Mouse (Mus musculus) right cerebral cortex, postnatal 25 days (tissue): Measurements from ENCODE around the gene Rln3.
A peak's percentile ranks its signal among the peaks of the same experiment; 100 is the strongest.

ENCODE experiments used
- DNase-seq: peaks from one replicate; pipeline ENCODE4 v3.0.0; 2022

Rln3 gene

DNA sequence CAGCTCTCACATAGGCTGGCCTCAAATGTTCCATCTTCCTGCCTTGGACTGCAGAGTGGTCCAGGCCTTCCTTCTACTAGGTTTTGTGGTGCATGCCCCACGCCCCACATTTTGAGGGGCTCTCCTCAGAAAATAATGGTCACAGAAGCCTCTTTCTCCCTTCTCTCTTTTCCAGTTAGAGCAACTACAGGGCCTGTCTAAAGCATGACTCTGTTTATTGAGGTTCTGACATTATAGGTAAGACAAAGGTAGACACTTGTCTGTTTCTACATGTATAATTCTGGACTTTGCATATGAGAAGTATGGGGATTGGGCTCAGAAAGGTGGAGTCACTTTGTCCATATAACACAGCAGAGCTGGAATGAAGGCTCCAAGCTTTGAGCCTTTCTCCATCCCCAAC is 20.2 kb upstream of the Rln3 start, which contains the start of gene Gm10643:
Gene Gm10643 (minus strand): TSS at position 101 of the 400 bp plus-strand sequence.
- DNase-seq = no peak

DNA sequence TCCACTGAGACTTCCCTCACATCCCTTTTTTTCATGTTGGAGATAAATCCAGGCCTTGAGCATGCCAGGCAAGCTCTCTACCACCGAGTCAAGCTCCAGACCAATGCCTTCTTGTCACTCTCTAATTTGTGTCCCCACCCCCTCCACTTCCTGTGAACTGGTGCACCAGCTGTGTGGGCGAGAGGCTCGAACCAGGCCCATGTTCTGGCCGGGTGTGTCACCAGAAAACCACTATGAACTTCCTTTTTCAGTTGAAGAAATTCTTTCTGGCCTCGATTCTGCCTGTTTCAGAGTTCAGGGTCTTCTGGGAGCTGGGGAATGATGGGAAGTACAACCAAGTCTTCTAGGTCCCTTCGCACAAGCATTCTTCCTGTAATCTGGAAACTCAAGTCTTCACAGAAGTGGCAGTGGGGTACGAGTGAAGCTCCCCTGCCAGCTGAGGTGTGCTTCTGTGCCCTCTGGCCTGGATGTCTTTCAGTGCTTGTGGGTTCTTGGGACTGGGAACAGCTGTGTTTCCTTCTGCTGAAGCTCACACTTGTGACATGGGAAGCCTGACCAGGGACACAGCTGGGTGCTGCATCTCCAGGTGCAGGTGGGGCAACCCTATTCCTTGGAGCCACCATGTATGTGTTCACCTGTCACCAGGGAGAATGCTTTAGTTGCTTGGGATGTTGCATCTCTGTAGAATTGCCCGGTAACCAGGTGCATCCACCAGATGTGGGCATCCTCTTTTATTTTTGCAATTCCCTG is 19.2 kb upstream of the Rln3 start:
- no peak for DNase-seq

DNA sequence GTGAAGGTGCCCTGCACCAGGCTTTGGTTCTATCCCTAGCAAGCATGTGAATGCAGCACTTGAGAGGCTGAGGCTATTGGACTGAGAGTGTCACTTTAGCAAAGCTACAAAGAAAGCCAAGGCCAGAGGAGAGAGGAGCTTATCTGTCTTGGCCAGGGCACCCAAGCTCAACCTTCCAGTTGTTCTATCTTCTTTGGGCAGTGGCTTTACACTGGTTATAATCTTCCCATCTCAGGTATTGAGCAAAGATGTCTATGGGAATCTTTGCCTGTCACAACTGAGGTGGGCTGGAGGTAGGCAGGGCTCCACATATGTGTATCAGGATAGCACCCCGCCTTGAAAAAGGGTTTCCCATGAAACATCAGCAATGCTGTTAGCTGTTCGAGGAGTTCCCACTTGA is 15.4 kb upstream of the Rln3 start:
- DNase-seq = no peak

DNA sequence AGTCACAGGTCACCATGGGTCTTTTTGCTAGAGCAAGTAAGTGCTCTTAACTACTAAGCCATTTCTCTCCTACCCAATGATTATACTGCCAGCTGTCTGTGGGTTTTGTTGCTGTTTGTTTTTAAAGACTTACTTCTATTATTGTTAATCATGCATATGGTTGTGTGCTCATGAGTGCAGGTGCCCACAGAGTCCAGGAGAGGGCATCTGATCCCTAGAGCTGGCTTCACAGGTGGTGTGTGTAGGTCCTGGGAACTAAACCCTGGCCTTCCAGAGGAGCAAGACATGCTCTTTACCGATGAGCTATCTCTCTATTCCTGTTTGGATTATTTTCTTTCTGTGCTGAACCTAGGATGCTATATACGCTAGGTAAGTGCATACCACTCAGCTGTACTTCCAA is 14.4 kb upstream of the Rln3 start:
- DNase-seq = no peak

DNA sequence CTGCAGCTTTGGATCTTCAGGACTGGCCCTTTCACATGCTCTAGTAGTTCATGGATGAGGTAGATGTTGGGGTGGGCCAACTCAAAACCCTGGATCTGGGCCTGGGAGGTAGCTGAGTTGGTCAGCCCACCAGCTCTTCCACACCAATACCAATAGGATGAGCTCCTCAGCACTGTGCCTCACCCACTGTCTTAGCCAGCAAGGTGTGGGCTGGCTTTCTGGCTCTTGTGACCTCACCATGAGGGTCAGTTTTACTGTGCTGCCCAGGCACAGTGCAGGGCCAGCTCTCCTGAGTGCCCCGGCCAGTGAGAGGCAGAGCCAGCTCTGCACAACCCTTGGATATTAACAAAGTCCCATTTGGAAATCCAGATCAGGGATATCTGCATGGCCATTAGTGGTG is 13.0 kb upstream of the Rln3 start:
- no peak for DNase-seq

DNA sequence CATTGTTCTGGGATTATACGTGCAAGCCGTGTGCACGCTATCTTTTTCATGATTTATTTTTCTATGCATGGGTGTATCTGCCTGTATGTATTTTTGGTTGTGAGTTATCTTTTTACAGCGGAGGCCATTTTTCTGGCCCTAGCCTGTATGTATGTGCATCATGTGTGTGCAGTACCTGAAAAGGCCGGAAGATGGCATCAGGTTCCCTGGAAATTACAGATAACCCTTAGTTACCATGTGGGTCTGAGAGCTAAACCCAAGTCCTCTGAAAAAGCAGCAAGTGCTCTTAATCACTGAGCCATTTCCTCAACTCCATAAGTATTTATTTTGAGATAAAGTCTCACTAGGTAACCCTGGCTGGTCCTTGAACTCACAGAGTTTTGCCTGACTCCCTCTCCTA is 8.4 kb upstream of the Rln3 start:
- DNase-seq = no peak

DNA sequence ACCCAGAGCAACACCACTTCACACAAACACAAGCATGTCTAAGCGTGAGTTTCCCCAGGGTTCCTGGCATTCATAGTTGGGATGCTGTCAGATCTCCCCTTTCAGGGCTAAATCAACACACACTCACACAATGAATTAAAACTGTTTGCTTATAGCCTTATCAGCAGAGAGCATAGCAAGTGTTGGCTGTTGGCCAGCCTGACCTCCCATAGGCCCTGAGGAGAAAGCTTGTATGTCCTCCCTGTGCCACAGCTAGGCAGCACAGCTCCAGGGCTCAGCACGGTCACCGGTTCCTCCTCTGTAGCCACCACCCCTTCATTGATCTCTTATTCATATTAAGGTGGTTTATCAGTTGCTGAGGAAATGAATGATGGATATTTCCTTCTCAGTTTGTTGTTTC is 7.9 kb upstream of the Rln3 start:
- DNase-seq = no peak

DNA sequence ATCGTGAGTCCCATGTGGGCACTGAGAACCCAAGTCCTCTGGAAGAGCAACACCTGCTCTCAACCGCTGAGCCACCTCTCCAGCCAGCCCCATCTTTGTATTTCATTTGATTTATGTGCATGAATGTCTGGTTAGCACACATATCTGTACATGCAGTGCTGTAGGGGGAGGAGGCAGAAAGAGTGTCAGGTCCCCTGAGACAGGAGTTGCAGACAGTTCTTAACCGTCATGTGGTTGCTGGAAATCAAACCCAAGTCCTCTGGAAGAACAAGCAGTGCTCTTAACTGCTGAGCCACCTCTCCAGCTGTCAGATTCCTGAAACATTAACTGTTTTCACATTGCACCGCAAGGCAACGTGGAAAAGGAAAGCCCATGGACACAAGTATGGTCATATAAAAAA is 3.4 kb upstream of the Rln3 start:
- no peak for DNase-seq

DNA sequence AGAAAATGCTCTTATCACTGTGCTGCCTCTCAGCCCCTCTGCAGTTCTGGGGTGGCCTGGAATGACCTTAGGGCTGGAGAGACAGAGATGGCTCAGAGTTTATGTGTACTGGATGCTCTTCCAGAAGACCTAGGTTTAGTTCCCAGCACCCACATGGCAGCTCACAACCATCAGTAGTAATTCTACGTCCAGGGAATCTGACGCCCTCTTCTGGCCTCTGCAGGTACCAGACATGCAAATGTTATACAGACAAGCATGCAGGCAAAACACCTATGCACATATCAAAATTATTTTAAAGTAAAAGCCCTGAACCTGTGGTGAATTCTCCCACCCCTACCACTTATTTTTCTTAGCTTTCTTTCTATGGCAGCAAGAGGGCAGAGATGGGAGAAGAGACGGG is 1.7 kb upstream of the Rln3 start:
- DNase-seq = no peak

DNA sequence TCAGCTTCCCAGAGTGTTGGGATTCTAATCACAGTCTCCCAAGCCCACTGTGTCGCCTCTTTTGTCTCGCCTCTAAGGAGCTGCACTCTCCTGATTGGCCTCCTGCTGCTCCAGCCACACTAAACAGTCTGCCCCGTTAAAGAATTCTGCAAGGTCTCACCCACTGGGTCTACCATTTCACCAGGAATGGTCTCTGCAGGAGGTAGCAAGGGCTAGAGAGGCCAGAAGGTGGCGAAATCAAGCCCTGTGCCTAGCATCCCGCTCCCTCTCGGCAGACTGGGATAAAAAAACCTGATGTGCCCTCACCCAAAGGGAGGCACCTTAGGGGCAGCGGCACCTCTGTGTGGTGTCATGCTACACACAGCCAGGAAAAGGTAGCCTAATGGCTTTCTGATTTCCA is 697 bp downstream of the Rln3 start:
- DNase-seq = no peak

DNA sequence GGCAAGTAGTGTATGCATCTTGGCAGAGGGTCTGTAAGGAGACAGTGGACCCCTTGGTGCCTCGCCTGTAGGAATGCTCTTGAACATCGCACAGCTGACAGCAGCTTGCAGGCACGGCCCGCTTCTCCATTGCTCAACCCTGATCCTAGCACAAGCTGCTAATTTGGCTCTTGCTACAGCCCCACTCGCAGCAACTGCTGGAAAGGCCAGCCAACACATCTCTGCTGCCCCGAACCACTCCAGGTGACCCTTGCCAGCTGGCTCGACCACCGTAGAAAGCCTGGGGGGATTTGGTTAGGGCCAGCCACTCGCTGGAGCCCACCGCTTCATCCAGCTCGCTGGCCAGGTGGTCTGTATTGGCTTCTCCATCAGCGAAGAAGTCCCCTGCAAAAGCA is 1.9 kb downstream of the Rln3 start:
- DNase-seq = no peak

DNA sequence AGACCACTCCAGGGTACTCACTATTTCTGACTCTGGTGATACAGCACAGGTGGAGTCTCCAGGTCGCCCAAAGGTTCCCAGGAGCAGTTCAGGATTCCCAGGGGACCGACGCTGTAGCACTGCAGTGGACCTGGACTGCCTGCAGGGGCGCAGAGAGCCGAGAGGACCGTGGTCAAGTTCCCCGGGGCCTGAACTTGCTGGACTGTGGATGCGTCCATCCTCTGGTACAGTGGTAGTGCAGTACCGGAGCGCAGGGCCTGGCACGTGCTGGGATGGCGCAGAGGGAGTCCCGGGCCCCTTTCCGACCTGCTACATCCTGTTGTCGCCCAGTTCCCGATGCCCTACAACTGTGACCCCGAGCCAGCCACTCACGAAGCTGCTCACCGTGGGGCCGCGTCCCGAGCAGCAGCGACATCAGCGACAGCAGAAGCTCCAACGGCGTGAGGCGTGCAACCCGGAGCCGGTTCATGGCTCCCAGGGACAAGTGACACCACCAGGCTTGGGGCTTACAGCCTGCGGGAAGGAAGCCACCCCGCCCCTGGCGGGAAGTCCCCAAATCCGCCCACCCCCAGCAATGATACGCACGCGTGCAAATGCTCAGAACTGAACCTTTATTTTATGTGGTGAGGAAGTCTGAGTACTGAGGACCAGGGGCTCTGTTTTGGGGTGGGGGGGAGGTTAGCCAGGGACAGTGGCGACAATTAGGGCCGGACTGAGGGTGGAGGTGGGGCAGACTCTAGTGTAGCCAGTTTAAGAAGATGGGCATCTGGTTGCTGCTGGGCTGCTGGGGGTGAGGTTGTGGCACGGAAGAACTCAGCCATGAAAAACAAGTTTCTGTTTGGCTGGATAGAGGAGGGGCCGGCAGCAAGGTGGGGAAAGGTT is 2.5 kb downstream of the Rln3 start, which contains the start of gene Il27ra:
Gene Il27ra (minus strand): TSS at position 524 of the 882 bp plus-strand sequence.
- peak; percentile 25 for DNase-seq

DNA sequence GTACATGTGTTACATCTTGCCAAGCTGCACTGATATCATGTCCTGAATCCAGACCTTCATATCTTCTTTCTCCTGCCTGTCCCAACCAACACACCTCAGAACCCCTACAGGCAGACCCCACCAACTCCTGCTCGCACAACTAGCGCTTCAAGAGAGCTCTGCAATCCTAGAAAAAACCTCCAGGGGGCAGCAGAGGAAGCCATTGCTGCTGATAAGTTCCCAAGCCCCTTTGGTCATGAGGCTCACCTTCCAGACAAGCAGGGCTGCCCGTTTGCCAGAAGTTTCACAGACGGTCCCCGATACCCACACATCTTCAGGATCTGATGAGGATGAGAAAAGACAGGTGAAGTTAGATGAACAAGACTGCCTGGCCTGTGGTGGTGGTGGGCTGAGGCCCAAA is 5.8 kb downstream of the Rln3 start:
- peak; percentile 27 for DNase-seq

DNA sequence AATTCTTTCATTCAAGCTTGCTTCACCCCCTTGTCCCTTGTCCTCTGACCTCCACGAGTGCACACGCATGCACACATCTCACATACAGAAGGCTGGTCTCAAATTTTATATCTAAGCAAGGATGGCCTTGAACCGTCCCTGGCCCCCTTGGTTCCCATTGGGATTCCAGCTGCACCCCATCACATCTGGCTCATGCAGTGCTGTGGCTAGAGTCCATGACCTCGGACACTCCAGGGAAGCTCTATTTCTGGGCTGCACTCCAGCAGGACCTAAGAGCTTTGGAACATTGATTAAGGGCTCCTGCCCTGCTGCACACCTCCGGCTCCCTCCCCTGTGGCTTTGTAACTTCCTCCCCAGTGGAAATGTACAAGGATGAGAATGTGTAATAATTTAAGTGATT is 6.8 kb downstream of the Rln3 start:
- DNase-seq = no peak

DNA sequence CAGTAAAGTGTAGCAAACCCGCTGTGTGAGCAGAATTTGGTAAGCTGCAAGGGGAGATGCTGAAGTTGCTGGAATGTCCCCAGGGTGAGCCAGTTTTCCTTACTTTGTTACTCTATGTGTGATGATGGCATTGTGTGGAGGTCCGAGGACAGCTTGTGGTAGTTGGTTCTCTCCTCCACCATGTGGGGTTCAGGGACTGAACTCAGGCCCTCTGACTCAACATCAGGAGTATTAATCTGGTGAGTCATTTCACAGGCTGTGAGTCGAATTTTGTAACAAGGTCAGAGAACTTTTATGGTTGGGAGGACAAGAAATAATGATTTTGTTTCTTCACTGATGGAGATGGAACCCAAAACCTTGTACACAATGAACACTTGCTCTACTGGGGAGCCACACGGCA is 12.0 kb downstream of the Rln3 start:
- DNase-seq = no peak

DNA sequence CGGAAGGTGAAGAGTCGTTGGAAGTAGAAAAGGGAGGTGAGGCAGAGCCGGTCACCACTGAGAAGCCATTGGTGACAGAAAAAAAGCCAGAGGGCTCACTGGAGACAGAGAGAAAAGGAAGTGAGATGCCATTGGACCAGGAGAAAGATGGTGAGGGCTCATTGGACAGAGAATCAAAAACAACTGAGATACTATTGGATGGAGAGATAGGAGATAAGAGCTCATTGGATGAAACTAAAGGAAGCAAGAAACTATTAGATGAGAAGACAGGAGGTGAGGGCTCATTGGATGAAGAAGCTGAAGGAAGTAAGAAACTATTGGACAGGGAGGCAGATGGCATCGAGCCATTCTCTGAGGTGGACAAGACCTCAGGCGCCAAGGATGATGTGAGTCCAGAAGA is 15.5 kb downstream of the Rln3 start:
- DNase-seq = no peak

DNA sequence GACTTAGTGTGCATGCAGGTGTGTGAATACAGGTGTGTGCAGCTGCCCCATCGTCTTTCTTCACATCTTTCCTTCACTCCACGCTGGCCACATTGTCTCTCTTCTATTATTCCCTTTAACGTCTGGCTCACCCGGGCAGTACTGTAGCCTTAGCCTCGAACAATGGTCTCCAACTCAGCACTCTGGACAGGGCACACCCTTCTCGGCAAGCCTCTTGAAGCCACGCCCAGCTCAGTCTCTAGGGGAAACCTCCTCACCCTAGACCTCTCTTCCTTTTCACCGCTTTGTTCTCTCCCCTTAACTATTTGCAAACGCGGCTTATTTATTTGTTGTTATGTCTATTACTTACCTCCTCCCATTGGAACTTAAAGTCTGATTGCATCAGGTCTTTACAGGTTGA is 17.4 kb downstream of the Rln3 start:
- no peak for DNase-seq

DNA sequence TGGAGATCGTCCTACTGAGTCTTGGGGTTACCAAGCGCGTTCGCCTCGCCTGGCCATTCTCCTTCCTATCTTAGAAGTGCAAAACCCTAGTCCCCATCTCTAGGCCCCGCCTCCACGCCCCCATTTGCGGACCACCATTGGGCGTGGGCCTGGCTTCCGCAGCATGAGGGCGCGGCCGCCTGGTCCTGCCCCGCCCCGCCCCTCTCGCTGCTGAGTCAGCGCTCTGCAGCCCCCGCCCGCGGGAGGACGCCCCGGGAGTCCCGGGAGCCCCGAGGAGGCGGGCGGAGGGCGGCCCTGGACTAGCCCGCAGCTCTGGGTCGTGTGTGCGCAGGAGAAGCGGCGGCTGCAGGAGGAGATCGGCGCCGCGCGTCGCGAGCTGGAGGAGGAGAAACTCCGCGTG is 18.9 kb downstream of the Rln3 start:
- DNase-seq = no peak

DNA sequence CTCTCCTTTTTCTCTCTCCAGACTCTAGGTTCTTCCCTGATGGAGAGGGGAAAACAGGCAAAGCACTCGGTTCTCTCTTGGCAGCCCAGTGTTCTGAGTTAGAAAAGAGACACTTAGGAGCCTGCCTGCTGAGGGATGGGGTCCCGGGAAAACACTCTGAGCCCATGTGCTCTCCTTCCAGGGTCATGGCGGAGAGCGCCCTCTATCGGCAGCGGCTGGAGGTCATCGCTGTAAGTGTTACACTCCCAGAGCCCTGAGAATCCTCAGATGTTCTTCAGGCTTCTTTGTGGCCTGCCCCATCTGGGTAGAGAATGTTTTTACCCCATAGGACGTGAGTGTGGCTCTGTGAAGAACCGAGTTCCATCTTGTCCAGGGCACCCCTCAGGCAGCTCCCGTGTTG is 20.6 kb downstream of the Rln3 start:
- no peak for DNase-seq

DNA sequence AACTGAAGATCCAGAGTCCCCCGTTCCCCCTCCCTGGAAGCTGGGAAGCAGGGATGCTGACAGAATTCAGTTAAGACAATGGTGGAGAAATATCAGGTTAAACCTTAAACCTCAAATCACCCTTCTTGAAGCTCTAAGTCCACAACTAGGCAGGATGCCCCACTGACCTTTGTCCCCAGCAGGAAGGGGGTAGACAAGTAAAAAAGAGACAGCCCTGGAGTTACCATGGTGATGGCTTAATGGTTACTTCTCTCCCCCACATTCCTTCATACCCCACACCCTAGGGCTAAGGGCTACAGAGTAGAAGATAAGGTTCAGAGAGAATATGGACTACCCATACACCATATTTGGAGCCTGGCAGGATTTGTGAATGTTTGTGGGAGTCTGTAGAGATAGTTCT is 21.2 kb downstream of the Rln3 start:
- no peak for DNase-seq

DNA sequence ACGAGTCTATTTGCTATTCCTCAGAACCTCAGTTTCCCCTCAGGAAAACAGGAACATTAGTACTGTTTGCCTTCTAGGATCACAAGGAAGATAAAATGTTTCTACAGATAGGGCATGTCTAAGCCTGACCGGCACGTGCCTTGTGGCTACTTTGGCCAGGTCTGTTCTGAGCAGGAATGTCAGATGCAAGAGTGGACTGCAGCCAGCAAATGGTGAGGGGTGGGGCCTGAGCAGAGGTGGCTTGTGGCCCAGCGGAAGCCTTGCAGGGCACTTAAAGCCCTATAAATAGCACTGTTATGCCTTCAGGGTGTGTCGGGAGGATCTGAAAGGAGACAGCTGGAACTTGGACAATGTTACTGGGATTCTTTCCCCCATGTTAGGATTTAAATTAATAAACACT is 21.7 kb downstream of the Rln3 start:
- DNase-seq = no peak

DNA sequence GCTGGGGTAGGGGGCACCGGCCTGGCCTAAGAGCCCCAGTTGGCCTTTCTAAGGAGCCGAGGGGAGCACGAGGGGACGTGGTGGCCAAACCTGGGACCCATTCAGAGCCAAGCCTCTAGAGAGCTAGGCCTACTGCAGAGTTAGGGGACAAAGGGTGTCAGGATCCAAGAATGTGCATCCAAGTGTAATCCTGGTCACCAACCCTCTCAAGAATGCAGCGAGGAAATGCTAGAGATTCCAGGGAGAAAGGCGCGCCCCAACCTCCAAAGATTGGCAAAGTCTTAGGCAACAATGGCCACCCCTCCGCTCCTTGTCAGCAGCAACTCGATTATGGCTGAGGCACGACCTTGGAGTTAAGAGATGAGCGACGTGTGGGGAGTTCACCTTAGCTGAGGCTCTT is 23.2 kb downstream of the Rln3 start:
- no peak for DNase-seq

DNA sequence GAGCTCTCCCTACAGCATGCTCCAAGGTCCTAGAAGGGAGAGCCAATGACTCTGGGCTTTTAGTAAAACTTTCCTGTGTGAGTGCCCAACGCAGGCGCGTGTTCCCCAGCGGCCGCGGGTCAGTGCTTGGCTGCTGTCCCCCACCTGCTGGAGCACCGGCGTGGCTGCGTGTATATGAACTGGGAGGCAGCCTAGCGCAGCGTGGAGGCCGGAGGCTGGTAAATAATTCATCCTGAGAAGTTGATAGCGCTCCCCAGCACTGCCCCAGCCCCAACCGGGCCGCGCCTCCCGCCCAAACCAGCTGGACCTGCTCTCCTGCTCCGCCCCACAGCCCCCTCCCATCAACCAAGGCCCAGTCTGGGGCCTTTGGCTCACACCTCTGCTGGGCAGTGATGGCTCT is 23.7 kb downstream of the Rln3 start, which contains the start of gene Palm3:
Gene Palm3 (plus strand): TSS at position 376 of the 400 bp plus-strand sequence.
- no peak for DNase-seq

DNA sequence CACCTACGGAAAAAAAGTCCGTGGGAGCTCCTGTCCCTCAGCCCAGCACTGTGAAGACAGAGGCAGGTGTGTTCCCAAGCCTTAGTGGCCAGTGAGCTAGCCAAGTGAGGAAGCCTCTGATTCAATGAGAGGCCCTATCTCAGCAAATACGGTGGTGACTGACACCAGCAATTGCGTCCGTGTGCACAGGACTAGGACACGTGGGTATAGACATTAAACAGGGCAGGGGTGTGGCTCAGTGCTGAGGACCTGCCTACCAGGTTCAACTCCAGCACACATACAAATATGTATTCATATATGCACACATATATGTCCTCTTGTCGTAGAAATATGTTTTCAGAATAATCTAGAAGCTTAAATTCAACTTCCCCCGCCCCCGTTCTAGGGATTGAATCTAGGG is 25.1 kb downstream of the Rln3 start:
- DNase-seq = no peak
